Mouse (Mus musculus): Measurements from ENCODE around the gene Vwce. TPM values are rescaled to one million over a fixed set of nuclear protein-coding genes. Genes with fewer than 3 reads are reported as not detected.

Vwce gene
- polyA plus RNA-seq, 1 experiment from 2014 or later, result 2.1 TPM

- Histone ChIP-seq H3K9me3 (no peaks in the 10 kb centered on the region), H3K27ac (no peak overlapping the region), H3K4me3 (no peak overlapping the region), H3K27me3 (no peaks in the 10 kb centered on the region), H3K4me2 (replicated peaks) (no peak overlapping the region), H3K36me3 (no peaks in the 10 kb centered on the region), H3K9ac (no peak overlapping the region), H3K4me1 (no peaks in the 10 kb centered on the region)
- 65% methylated on average over 8 of the region's 8 CpGs for WGBS
- ATAC-seq (ENCODE audit: insufficient number of reproducible peaks, insufficient read depth, low FRiP score, low TSS enrichment), result no peak
Measured at GRCm38 (mm10) chr19:10648156-10648555, 14.1 kb downstream of the Vwce start.

GRCm38 (mm10) chr19:10656058-10656457 lies 22.0 kb downstream of the Vwce start:
- H3K4me1 ChIP-seq, result no peaks in the 10 kb centered on the region
- no peak overlapping the region for H3K27ac ChIP-seq
- no peaks in the 10 kb centered on the region for H3K27me3 ChIP-seq
- no peak overlapping the region for H3K9ac ChIP-seq
- H3K9me3 ChIP-seq, result no peaks in the 10 kb centered on the region
- no peak overlapping the region for H3K4me2 ChIP-seq (replicated peaks)
- WGBS, result 54% methylated on average over 3 of the region's 3 CpGs
- no peaks in the 10 kb centered on the region for H3K36me3 ChIP-seq
- ATAC-seq (ENCODE audit: insufficient number of reproducible peaks, insufficient read depth, low FRiP score, low TSS enrichment), result no peak
- no peak overlapping the region for H3K4me3 ChIP-seq

- 82% methylated on average over 5 of the region's 5 CpGs for WGBS
- H3K36me3 ChIP-seq, result no peaks in the 10 kb centered on the region
- H3K4me2 ChIP-seq (replicated peaks), result no peak overlapping the region
- H3K27me3 ChIP-seq, result no peaks in the 10 kb centered on the region
- H3K9ac ChIP-seq, result no peak overlapping the region
- no peaks in the 10 kb centered on the region for H3K4me1 ChIP-seq
- H3K9me3 ChIP-seq, result no peaks in the 10 kb centered on the region
- no peak overlapping the region for H3K27ac ChIP-seq
- no peak for ATAC-seq (ENCODE audit: insufficient number of reproducible peaks, insufficient read depth, low FRiP score, low TSS enrichment)
- no peak overlapping the region for H3K4me3 ChIP-seq
Measured at GRCm38 (mm10) chr19:10657742-10658141, 23.7 kb downstream of the Vwce start.

- Histone ChIP-seq H3K4me3 (no peak overlapping the region), H3K9me3 (no peaks in the 10 kb centered on the region), H3K36me3 (no peaks in the 10 kb centered on the region), H3K27ac (no peak overlapping the region), H3K4me1 (no peaks in the 10 kb centered on the region), H3K27me3 (no peaks in the 10 kb centered on the region), H3K9ac (no peak overlapping the region), H3K4me2 (replicated peaks) (no peak overlapping the region)
- no peak for ATAC-seq (ENCODE audit: insufficient number of reproducible peaks, insufficient read depth, low FRiP score, low TSS enrichment)
- 75% methylated on average over 2 of the region's 2 CpGs for WGBS
Measured at GRCm38 (mm10) chr19:10658406-10658805, 24.4 kb downstream of the Vwce start.

GRCm38 (mm10) chr19:10661373-10661772 lies 27.4 kb downstream of the Vwce start:
- Histone ChIP-seq H3K36me3 (no peaks in the 10 kb centered on the region), H3K9me3 (no peaks in the 10 kb centered on the region), H3K27ac (no peak overlapping the region), H3K9ac (no peak overlapping the region), H3K4me3 (no peak overlapping the region), H3K27me3 (no peaks in the 10 kb centered on the region), H3K4me1 (no peaks in the 10 kb centered on the region), H3K4me2 (replicated peaks) (no peak overlapping the region)
- WGBS, result 74% methylated on average over 5 of the region's 5 CpGs
- ATAC-seq (ENCODE audit: insufficient number of reproducible peaks, insufficient read depth, low FRiP score, low TSS enrichment), result no peak

GRCm38 (mm10) chr19:10661919-10662318 lies 27.9 kb downstream of the Vwce start:
- H3K9ac ChIP-seq, result no peak overlapping the region
- H3K27ac ChIP-seq, result no peak overlapping the region
- H3K4me2 ChIP-seq (replicated peaks), result no peak overlapping the region
- no peaks in the 10 kb centered on the region for H3K36me3 ChIP-seq
- no peaks in the 10 kb centered on the region for H3K4me1 ChIP-seq
- H3K4me3 ChIP-seq, result no peak overlapping the region
- ATAC-seq (ENCODE audit: insufficient number of reproducible peaks, insufficient read depth, low FRiP score, low TSS enrichment), result no peak
- WGBS, result 81% methylated on average over 2 of the region's 2 CpGs
- no peaks in the 10 kb centered on the region for H3K9me3 ChIP-seq
- no peaks in the 10 kb centered on the region for H3K27me3 ChIP-seq

- H3K9ac ChIP-seq, result no peak overlapping the region
- H3K4me2 ChIP-seq (replicated peaks), result no peak overlapping the region
- WGBS, result 59% methylated on average over 3 of the region's 3 CpGs
- no peak for ATAC-seq (ENCODE audit: insufficient number of reproducible peaks, insufficient read depth, low FRiP score, low TSS enrichment)
- H3K9me3 ChIP-seq, result no peaks in the 10 kb centered on the region
- no peak overlapping the region for H3K27ac ChIP-seq
- no peak overlapping the region for H3K4me3 ChIP-seq
- no peaks in the 10 kb centered on the region for H3K4me1 ChIP-seq
- H3K36me3 ChIP-seq, result no peaks in the 10 kb centered on the region
- H3K27me3 ChIP-seq, result no peaks in the 10 kb centered on the region
Measured at GRCm38 (mm10) chr19:10662665-10663064, 28.7 kb downstream of the Vwce start.

GRCm38 (mm10) chr19:10665093-10665492 lies 31.1 kb downstream of the Vwce start:
- no peaks in the 10 kb centered on the region for H3K4me1 ChIP-seq
- no peak for ATAC-seq (ENCODE audit: insufficient number of reproducible peaks, insufficient read depth, low FRiP score, low TSS enrichment)
- 62% methylated on average over 3 of the region's 3 CpGs for WGBS
- no peaks in the 10 kb centered on the region for H3K9me3 ChIP-seq
- H3K4me2 ChIP-seq (replicated peaks), result no peak overlapping the region
- H3K36me3 ChIP-seq, result no peaks in the 10 kb centered on the region
- H3K4me3 ChIP-seq, result no peak overlapping the region
- H3K9ac ChIP-seq, result no peak overlapping the region
- no peaks in the 10 kb centered on the region for H3K27me3 ChIP-seq
- H3K27ac ChIP-seq, result no peak overlapping the region

GRCm38 (mm10) chr19:10665499-10665898 lies 31.5 kb downstream of the Vwce start:
- no peak for ATAC-seq (ENCODE audit: insufficient number of reproducible peaks, insufficient read depth, low FRiP score, low TSS enrichment)
- no peak overlapping the region for H3K4me3 ChIP-seq
- H3K9ac ChIP-seq, result no peak overlapping the region
- no peaks in the 10 kb centered on the region for H3K36me3 ChIP-seq
- H3K27me3 ChIP-seq, result no peaks in the 10 kb centered on the region
- WGBS, result 10% methylated on average over 2 of the region's 2 CpGs
- H3K4me1 ChIP-seq, result no peaks in the 10 kb centered on the region
- H3K9me3 ChIP-seq, result no peaks in the 10 kb centered on the region
- H3K27ac ChIP-seq, result no peak overlapping the region
- no peak overlapping the region for H3K4me2 ChIP-seq (replicated peaks)

GRCm38 (mm10) chr19:10671319-10671718 lies 37.3 kb downstream of the Vwce start:
- ATAC-seq (ENCODE audit: insufficient number of reproducible peaks, insufficient read depth, low FRiP score, low TSS enrichment), result no peak
- Histone ChIP-seq H3K27ac (no peak overlapping the region), H3K9me3 (no peaks in the 10 kb centered on the region), H3K27me3 (no peaks in the 10 kb centered on the region), H3K4me2 (replicated peaks) (no peak overlapping the region), H3K4me1 (no peaks in the 10 kb centered on the region), H3K9ac (no peak overlapping the region), H3K4me3 (no peak overlapping the region), H3K36me3 (no peaks in the 10 kb centered on the region)
- WGBS, result 86% methylated on average over 4 of the region's 4 CpGs

GRCm38 (mm10) chr19:10671854-10672417 lies 37.9 kb downstream of the Vwce start:
- H3K36me3 ChIP-seq, result no peaks in the 10 kb centered on the region
- H3K27ac ChIP-seq, result no peak overlapping the region
- H3K9me3 ChIP-seq, result no peaks in the 10 kb centered on the region
- no peak overlapping the region for H3K9ac ChIP-seq
- H3K27me3 ChIP-seq, result no peaks in the 10 kb centered on the region
- no peak overlapping the region for H3K4me2 ChIP-seq (replicated peaks)
- WGBS, result 70% methylated on average over 9 of the region's 9 CpGs
- H3K4me1 ChIP-seq, result no peaks in the 10 kb centered on the region
- ATAC-seq (ENCODE audit: insufficient number of reproducible peaks, insufficient read depth, low FRiP score, low TSS enrichment), result no peak
- no peak overlapping the region for H3K4me3 ChIP-seq

GRCm38 (mm10) chr19:10673275-10673674 lies 39.3 kb downstream of the Vwce start:
- Histone ChIP-seq H3K9ac (no peak overlapping the region), H3K4me3 (no peak overlapping the region), H3K36me3 (no peaks in the 10 kb centered on the region), H3K27me3 (no peaks in the 10 kb centered on the region), H3K9me3 (no peaks in the 10 kb centered on the region), H3K27ac (no peak overlapping the region), H3K4me2 (replicated peaks) (no peak overlapping the region), H3K4me1 (no peaks in the 10 kb centered on the region)
- whole genome bisulfite sequencing, result 62% methylated on average over 1 of the region's 1 CpGs
- ATAC-seq (ENCODE audit: insufficient number of reproducible peaks, insufficient read depth, low FRiP score, low TSS enrichment), result no peak

GRCm38 (mm10) chr19:10676656-10677055 lies 42.6 kb downstream of the Vwce start:
- Histone ChIP-seq H3K27me3 (no peaks in the 10 kb centered on the region), H3K27ac (no peak overlapping the region), H3K4me2 (replicated peaks) (no peak overlapping the region), H3K36me3 (no peaks in the 10 kb centered on the region), H3K4me3 (no peak overlapping the region), H3K9me3 (no peaks in the 10 kb centered on the region), H3K9ac (no peak overlapping the region), H3K4me1 (peaks cover 5% of the 10 kb centered on the region; the same call in 1 of the 2 replicates)
- WGBS, result 75% methylated on average over 16 of the region's 16 CpGs
- ATAC-seq (ENCODE audit: insufficient number of reproducible peaks, insufficient read depth, low FRiP score, low TSS enrichment), result no peak

Data from embryonic facial prominence, embryonic 12.5 days (tissue).